Mouse (Mus musculus): ENCODE measurements around the gene Grin3a. TPM values are rescaled to one million over a fixed set of nuclear protein-coding genes. Genes with fewer than 3 reads are reported as not detected.
"Not testable (repeated sequence)": the region's sequence is repeated elsewhere in the genome, so short reads cannot be mapped to it uniquely, and the experiment has no call there.

Grin3a gene
- polyA plus RNA-seq, 1 experiment from 2014 or later, result 12.2 TPM

DNA sequence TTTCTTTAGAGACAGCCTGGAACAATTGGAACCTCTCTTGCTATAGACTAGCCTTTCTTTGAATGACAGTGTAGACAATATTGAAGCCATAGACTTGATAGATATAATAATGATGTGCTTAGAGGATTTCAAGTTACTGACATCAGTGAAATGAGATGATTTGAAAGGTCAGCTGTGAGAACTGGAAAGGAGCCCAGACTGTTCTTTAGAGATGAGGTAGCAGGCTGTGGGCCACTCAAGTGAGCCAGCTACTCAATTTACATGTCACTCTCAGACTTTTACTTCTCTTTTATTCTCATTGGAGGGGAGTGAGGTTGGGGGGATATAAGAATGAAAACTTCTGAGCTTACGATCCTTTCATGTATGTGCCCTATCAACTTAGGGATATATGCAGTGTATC is 186.1 kb downstream of the Grin3a start:
- peaks cover 26% of the 10 kb centered on the region for H3K36me3 ChIP-seq (ENCODE audit: control insufficient read depth, insufficient read depth)
- WGBS, result 56% methylated on average over 1 of the region's 1 CpGs

DNA sequence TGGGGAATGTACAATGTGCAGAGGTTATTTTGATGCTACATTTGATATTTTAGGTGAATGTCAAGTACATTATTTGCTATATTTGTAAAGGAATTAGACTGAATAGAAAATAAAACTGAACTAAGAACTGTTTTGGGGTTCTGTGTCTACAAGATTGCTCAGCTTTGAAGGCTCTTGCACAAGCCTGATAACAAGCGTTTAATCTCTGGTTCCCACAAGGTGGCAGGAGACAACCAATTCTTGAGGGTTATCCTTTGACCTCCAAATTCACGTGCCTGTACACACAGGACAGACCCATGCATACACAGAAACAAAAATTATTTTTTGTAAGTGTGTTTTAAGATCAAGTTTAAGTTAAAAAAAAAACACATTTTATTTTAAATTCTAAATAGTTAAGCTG is 205.6 kb downstream of the Grin3a start:
- H3K36me3 ChIP-seq (ENCODE audit: control insufficient read depth, insufficient read depth), result peaks cover 46% of the 10 kb centered on the region
- H3K4me1 ChIP-seq (replicated peaks; ENCODE audit: control insufficient read depth, insufficient read depth, low read length), result no peaks in the 10 kb centered on the region
- 73% methylated on average over 2 of the region's 2 CpGs for WGBS

More for the DNA sequence above, 186.1 kb downstream of the Grin3a start:
- Histone ChIP-seq H3K4me1 (replicated peaks; ENCODE audit: control insufficient read depth, insufficient read depth, low read length) (no peaks in the 10 kb centered on the region; the same call in 1 of the 2 replicates), H3K4me2 (ENCODE audit: low read length) (no peak overlapping the region), H3K9ac (replicated peaks; ENCODE audit: low read depth, low read length) (no peak overlapping the region), H3K4me3 (replicated peaks; ENCODE audit: low read length) (no peak overlapping the region), H3K27me3 (replicated peaks; ENCODE audit: control insufficient read depth, insufficient read depth, low read length) (no peaks in the 10 kb centered on the region), H3K27ac (ENCODE audit: low read length) (no peak overlapping the region), H3K9me3 (ENCODE audit: control insufficient read depth, low read length) (no peaks in the 10 kb centered on the region)
- ATAC-seq, result peak; percentile 49; the same call in 1 of the 2 replicates

DNA sequence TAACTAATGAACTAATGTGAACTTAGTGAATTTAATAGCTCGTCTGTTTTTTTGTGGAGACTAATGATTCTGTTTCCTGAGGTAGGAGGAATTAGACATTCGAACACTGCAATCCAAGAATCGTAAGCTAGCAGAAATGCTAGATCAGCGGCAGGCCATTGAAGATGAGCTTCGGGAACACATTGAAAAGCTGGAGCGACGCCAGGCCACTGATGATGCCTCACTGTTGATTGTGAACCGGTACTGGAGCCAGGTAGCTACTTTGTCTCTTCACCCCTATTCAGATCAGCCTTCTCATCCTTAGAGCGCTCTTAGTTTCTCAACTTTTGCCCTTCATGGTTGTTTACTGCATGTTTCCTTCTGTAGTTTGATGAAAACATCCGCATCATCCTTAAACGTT is 207.7 kb downstream of the Grin3a start:
- Histone ChIP-seq H3K9ac (replicated peaks; ENCODE audit: low read depth, low read length) (no peak overlapping the region), H3K4me2 (ENCODE audit: low read length) (no peak overlapping the region), H3K9me3 (ENCODE audit: control insufficient read depth, low read length) (no peaks in the 10 kb centered on the region), H3K36me3 (ENCODE audit: control insufficient read depth, insufficient read depth) (peaks cover 41% of the 10 kb centered on the region), H3K27ac (ENCODE audit: low read length) (no peak overlapping the region), H3K4me3 (replicated peaks; ENCODE audit: low read length) (no peak overlapping the region), H3K4me1 (replicated peaks; ENCODE audit: control insufficient read depth, insufficient read depth, low read length) (peaks cover 13% of the 10 kb centered on the region), H3K27me3 (replicated peaks; ENCODE audit: control insufficient read depth, insufficient read depth, low read length) (no peaks in the 10 kb centered on the region)
- no peak for ATAC-seq
- WGBS, result 89% methylated on average over 11 of the region's 11 CpGs

More for the DNA sequence above, 205.6 kb downstream of the Grin3a start:
- H3K9me3 ChIP-seq (ENCODE audit: control insufficient read depth, low read length), result no peaks in the 10 kb centered on the region
- no peak overlapping the region for H3K27ac ChIP-seq (ENCODE audit: low read length)
- no peak overlapping the region for H3K4me2 ChIP-seq (ENCODE audit: low read length)
- H3K4me3 ChIP-seq (replicated peaks; ENCODE audit: low read length), result no peak overlapping the region
- no peak overlapping the region for H3K9ac ChIP-seq (replicated peaks; ENCODE audit: low read depth, low read length)
- H3K27me3 ChIP-seq (replicated peaks; ENCODE audit: control insufficient read depth, insufficient read depth, low read length), result no peaks in the 10 kb centered on the region
- ATAC-seq, result no peak

DNA sequence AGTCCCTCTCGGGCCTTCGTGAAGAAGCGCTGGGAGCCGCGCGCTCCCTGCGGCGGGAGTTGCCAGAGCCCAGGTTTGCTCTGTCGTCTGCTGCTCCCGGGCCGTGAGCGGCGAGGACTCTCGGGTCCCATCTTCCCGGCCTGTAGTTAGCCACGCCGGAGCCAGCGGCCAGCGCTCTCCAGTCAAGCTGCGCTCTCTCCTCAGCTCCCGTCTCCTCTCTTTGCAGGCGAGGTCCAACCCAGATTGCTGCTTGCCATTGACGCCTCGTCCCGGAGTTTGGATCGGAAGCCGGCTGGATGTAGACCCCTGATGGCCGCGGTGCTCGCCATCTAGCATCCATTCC is 213.4 kb downstream of the Grin3a start:
- Histone ChIP-seq H3K9ac (replicated peaks; ENCODE audit: low read depth, low read length) (peak overlapping the region; percentile 82), H3K4me3 (replicated peaks; ENCODE audit: low read length) (peak overlapping the region; percentile 70), H3K9me3 (ENCODE audit: control insufficient read depth, low read length) (no peaks in the 10 kb centered on the region), H3K4me2 (ENCODE audit: low read length) (peak overlapping the region; percentile 94), H3K36me3 (ENCODE audit: control insufficient read depth, insufficient read depth) (peaks cover 20% of the 10 kb centered on the region), H3K27ac (ENCODE audit: low read length) (peak overlapping the region; percentile 86), H3K4me1 (replicated peaks; ENCODE audit: control insufficient read depth, insufficient read depth, low read length) (peaks cover 16% of the 10 kb centered on the region), H3K27me3 (replicated peaks; ENCODE audit: control insufficient read depth, insufficient read depth, low read length) (no peaks in the 10 kb centered on the region)
- no peak; the same call in 1 of the 2 replicates for ATAC-seq
- WGBS, result under 1% methylated on average over 30 of the region's 30 CpGs

DNA sequence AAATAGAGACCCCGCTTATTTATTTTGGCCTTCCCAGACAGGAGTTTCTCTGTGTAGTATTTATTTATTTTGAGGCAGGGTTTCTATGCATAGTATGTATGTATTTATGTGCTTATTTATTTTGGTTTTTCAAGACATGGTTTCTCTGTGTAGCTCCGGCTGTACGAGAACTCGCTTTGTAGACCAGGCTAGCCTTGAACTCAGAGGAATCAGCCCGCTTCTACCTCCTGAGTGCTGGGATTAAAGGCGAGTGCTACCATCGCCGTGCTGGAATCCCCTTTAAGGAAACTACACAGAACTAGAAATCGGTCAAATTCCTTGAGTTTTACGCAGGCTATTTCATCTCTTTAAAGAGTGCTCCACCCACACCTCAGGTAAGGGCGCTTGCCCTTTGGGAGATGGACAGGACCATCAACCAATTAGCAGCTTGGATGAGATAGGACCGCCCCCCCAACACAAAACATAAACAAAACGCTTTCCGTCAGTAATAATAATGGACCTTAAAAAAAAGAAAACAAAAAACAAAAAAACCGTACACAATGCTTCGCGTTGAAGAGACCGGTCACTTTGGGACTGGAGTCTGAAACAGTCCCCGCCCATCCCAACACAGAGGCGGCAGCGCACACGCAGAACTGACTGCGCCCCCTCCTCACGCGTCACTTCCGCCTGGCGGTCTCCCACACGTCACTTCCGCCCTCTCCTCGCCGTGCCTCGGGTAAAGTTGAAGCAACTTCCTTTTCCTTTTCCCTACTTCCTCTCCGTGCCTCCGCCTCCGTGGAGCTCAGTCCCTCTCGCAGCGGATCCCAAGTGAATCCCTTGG is 214.0 kb downstream of the Grin3a start, which contains the start of gene Rnf20:
TSS of gene Rnf20 (plus strand) at position 688 of the 820 bp plus-strand sequence.
- H3K4me2 ChIP-seq (ENCODE audit: low read length), result peak within 1 kb of the TSS; percentile 94
- H3K36me3 ChIP-seq (ENCODE audit: control insufficient read depth, insufficient read depth), result peaks cover 16% of the 10 kb centered on the region
- no peaks in the 10 kb centered on the region for H3K27me3 ChIP-seq (replicated peaks; ENCODE audit: control insufficient read depth, insufficient read depth, low read length)
- H3K4me3 ChIP-seq (replicated peaks; ENCODE audit: low read length), result peak within 1 kb of the TSS; percentile 70
- 3% methylated on average over 37 of the region's 37 CpGs for WGBS
- peaks cover 16% of the 10 kb centered on the region for H3K4me1 ChIP-seq (replicated peaks; ENCODE audit: control insufficient read depth, insufficient read depth, low read length)
- peak within 1 kb of the TSS; percentile 86 for H3K27ac ChIP-seq (ENCODE audit: low read length)
- ATAC-seq, result peak; percentile 98
- no peaks in the 10 kb centered on the region for H3K9me3 ChIP-seq (ENCODE audit: control insufficient read depth, low read length)
- peak within 1 kb of the TSS; percentile 82 for H3K9ac ChIP-seq (replicated peaks; ENCODE audit: low read depth, low read length)

DNA sequence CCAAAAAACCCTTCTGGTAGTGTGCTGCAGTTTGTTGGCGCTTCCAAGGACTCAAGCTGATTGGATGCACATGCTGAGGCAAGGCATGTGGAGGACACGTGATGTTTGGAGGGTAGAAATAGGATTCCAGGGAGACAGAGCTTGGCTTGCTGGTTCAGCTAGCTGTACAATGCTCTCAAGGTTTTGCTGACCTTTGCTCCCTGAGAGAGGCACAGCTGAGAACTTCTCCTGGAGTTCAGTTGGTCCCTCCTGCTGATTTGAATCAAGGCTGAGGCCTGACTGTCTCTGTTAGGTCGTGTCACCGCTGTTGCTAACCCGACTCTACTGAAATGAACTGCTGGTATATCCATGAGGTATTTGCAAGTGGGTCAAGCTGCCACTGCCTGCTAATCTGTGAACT is 216.6 kb downstream of the Grin3a start:
- no peaks in the 10 kb centered on the region for H3K36me3 ChIP-seq (ENCODE audit: control insufficient read depth, insufficient read depth)
- H3K9ac ChIP-seq (replicated peaks; ENCODE audit: low read depth, low read length), result no peak overlapping the region
- no peak overlapping the region for H3K4me3 ChIP-seq (replicated peaks; ENCODE audit: low read length)
- H3K4me1 ChIP-seq (replicated peaks; ENCODE audit: control insufficient read depth, insufficient read depth, low read length), result peaks cover 11% of the 10 kb centered on the region
- no peak overlapping the region for H3K4me2 ChIP-seq (ENCODE audit: low read length)
- no peak overlapping the region for H3K27ac ChIP-seq (ENCODE audit: low read length)
- H3K27me3 ChIP-seq (replicated peaks; ENCODE audit: control insufficient read depth, insufficient read depth, low read length), result no peaks in the 10 kb centered on the region
- ATAC-seq, result no peak
- no peaks in the 10 kb centered on the region for H3K9me3 ChIP-seq (ENCODE audit: control insufficient read depth, low read length)
- 77% methylated on average over 5 of the region's 5 CpGs for WGBS

DNA sequence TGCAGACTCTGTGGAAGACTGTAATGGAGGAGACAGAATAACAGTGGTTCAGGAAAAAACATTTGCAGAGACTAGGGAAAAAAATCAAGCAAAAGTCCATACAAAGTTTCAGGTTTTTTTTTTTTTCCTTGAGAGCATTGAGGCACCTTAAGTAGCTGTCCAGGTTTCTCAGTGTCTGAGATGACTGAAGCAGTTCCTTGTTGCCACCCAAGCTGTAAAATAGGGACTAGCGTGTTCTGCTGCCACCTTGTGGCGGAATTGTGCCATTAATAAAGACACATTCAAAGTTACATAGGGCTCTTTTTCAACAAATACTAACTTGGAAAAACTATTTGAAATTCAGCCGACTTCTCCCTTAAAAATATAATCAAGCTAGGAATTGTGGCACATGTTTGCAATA is 218.6 kb downstream of the Grin3a start:
- Histone ChIP-seq H3K9me3 (ENCODE audit: control insufficient read depth, low read length) (no peaks in the 10 kb centered on the region), H3K36me3 (ENCODE audit: control insufficient read depth, insufficient read depth) (no peaks in the 10 kb centered on the region), H3K4me2 (ENCODE audit: low read length) (no peak overlapping the region), H3K27me3 (replicated peaks; ENCODE audit: control insufficient read depth, insufficient read depth, low read length) (no peaks in the 10 kb centered on the region), H3K4me3 (replicated peaks; ENCODE audit: low read length) (no peak overlapping the region), H3K4me1 (replicated peaks; ENCODE audit: control insufficient read depth, insufficient read depth, low read length) (no peaks in the 10 kb centered on the region), H3K27ac (ENCODE audit: low read length) (no peak overlapping the region), H3K9ac (replicated peaks; ENCODE audit: low read depth, low read length) (no peak overlapping the region)
- 5% methylated on average over 3 of the region's 3 CpGs for WGBS
- no peak for ATAC-seq

DNA sequence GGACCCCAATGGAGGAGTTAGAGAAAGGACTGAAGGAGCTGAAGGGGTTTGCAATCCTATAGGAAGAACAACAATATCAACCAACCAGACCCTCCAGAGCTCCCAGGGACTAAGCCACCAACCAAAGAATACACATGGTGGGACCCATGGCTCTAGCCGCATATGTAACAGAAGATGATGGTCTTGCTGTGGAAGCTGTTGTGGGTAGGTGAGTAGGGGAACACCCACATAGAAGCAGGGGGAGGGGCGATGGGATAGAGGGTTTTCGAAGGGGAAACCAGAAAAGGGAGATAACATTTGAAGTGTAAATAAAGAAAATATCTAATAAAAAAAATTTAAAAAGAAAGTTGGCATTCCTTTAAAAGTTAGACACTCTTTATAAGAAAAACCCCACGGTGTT is 220.6 kb downstream of the Grin3a start:
- H3K4me2 ChIP-seq (ENCODE audit: low read length); H3K4me1 ChIP-seq (replicated peaks; ENCODE audit: control insufficient read depth, insufficient read depth, low read length); H3K4me3 ChIP-seq (replicated peaks; ENCODE audit: low read length); H3K9ac ChIP-seq (replicated peaks; ENCODE audit: low read depth, low read length); H3K27ac ChIP-seq (ENCODE audit: low read length); H3K27me3 ChIP-seq (replicated peaks; ENCODE audit: control insufficient read depth, insufficient read depth, low read length); ATAC-seq; H3K9me3 ChIP-seq (ENCODE audit: control insufficient read depth, low read length); H3K36me3 ChIP-seq (ENCODE audit: control insufficient read depth, insufficient read depth): not testable (repeated sequence)
- 88% methylated on average over 4 of the region's 4 CpGs for WGBS

DNA sequence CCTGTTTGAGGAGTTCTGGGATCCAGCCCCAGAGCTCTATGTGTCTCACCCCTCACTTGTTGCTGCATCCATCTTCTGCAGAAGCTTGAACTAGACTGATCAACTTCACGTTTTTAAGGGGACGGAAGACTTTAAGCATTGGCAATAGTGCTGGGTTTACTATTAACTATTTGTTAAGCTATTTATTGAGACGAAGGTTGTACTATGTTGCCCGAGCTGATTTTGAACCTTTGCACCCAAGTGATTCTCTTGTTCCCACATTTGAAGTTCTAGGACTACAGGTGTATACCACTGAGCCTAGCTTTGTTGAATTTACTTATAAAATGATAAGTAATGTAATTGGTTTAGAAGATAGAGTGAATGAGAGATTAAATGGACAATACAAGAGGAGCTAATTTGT is 221.6 kb downstream of the Grin3a start:
- Histone ChIP-seq H3K4me2 (ENCODE audit: low read length) (no peak overlapping the region), H3K9me3 (ENCODE audit: control insufficient read depth, low read length) (no peaks in the 10 kb centered on the region), H3K27ac (ENCODE audit: low read length) (no peak overlapping the region), H3K27me3 (replicated peaks; ENCODE audit: control insufficient read depth, insufficient read depth, low read length) (no peaks in the 10 kb centered on the region), H3K4me3 (replicated peaks; ENCODE audit: low read length) (no peak overlapping the region), H3K4me1 (replicated peaks; ENCODE audit: control insufficient read depth, insufficient read depth, low read length) (no peaks in the 10 kb centered on the region), H3K9ac (replicated peaks; ENCODE audit: low read depth, low read length) (no peak overlapping the region), H3K36me3 (ENCODE audit: control insufficient read depth, insufficient read depth) (no peaks in the 10 kb centered on the region)
- no peak for ATAC-seq
- 83% methylated on average over 4 of the region's 4 CpGs for WGBS
